Mouse (Mus musculus) layer of hippocampus, adult 8-10 months (tissue): ENCODE measurements at regions not wholly inside any gene's neighbourhood (a gene's known extent, or its start where the extent isn't known, plus 50 kb on each side); places are given as distances from the start of the nearest gene placed in this dataset.

Experiments used
- DNase-seq, 2 experiments: peaks; one replicate each; pipeline ENCODE4 v3.0.0; 2022; ENCODE audit warnings: low spot score in 2 of 2

GRCm38 (mm10) chr16:86812692-86813091 is 541.3 kb upstream of the N6amt1 start:
- DNase-seq = no peak

- no peak for DNase-seq
Measured at GRCm38 (mm10) chr16:86808644-86809324, 545.2 kb upstream of the N6amt1 start.

DNA sequence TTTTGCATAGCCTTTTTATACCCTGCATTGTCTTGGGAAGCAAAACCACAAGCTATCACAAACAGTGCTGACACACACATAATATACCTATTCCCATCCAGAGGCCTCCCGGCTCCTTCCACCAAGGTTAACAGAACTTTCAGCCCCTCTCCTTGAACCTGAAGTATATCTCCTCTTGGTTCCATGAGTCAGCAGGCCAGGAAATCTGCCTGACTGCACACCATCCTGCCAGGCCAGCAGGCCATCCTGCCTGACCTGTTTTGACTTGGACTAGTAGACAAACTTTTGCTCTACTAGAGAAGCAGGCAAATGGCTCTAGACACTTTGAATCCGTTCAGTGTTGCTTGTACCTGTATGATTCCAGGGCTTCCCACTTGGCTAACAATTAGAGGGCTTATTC is 547.6 kb upstream of the N6amt1 start:
- no peak for DNase-seq

GRCm38 (mm10) chr16:86776086-86776485 is 577.9 kb upstream of the N6amt1 start:
- no peak for DNase-seq

- no peak for DNase-seq
Measured at GRCm38 (mm10) chr16:86772586-86772985, 581.4 kb upstream of the N6amt1 start.

DNA sequence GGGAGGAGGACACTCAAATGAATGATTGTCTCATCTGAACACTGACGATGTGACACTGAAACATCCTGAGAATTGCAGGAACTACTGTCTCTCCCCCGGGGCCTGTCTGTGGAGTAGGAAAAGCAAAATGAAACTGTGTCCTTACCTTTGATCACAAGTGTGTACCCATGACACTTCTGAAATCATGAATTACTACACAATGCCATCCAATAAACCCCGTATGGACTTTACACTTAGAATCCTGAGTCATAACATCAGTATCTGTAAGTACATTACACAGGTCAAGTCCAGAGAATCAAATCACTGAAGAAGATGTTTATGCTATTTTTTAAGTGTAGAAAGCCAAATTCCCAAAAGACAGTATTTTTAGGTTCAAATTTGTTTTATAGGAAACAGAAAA is 585.1 kb upstream of the N6amt1 start:
- no peak for DNase-seq

DNA sequence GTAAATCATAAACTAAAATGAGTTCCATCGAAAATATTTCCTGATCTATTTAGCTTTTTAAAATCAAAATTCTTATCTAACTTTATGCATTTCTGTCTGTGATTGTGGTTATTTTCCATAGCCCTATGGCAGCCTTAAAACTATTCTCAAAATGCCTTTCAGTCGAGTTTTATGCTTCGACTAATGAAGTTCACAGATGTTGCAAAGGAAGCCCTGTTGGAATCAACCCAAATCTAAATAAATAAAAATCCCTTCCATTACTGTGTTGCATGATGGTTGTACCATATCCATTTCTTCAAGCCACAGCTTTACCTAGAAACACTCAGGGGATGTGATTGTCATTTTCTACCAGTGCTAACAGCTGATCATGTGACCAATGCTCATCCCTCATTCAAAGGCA is 585.6 kb upstream of the N6amt1 start:
- no peak for DNase-seq

GRCm38 (mm10) chr16:86765974-86766373 is 588.0 kb upstream of the N6amt1 start:
- DNase-seq = no peak

GRCm38 (mm10) chr16:86741236-86741635 is 612.7 kb upstream of the N6amt1 start:
- no peak for DNase-seq

- DNase-seq = no peak
Measured at GRCm38 (mm10) chr16:86718982-86719771, 634.8 kb upstream of the N6amt1 start.

- no peak for DNase-seq
Measured at GRCm38 (mm10) chr16:86718353-86718752, 635.6 kb upstream of the N6amt1 start.

GRCm38 (mm10) chr16:86701700-86702099 is 652.3 kb upstream of the N6amt1 start:
- DNase-seq = no peak

GRCm38 (mm10) chr16:86694497-86694896 is 659.5 kb upstream of the N6amt1 start:
- peak; percentile 21 to 63 for DNase-seq

- DNase-seq = no peak
Measured at GRCm38 (mm10) chr16:86659154-86659553, 694.8 kb upstream of the N6amt1 start.

- DNase-seq = no peak
Measured at GRCm38 (mm10) chr16:86647316-86647715, 706.7 kb upstream of the N6amt1 start.

DNA sequence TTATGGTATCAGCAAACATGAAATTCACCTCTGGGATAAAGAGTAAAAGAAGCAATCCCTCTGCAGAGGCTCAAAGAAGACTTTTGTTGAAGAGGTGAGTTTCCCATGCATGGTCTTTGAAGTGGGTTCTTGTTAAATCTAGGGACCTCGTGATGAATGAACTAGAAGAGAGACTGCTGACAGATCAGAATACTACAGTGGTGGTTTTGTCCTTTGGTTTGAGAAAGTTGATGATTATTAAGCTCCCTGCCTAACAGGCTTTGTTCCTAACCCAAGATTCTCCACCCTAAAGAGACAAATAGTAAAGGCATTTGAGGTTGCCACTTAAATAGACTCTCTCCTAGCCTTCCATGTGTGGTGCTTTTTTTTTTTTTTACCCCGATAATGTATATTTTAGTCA is 707.2 kb upstream of the N6amt1 start:
- DNase-seq = no peak

GRCm38 (mm10) chr16:86645436-86645835 is 708.5 kb upstream of the N6amt1 start:
- no peak for DNase-seq

DNA sequence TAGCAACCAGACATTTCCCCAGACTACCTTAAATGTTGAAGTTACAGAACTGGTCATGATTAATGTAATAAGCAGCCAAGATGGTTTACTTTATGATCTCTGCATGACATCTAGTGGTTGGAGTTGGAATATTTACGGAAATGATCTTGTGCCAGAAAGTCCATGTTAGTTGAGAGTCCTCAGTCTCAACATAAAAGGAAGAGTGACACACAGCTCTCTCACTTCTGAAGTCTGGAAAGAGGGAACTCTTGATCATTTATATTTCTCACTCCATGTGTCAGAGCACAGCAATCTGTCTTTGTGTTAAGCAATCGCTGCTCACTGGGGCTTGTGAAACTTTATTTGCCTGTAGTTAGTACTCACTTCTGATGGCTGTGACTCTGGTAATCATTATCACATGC is 709.1 kb upstream of the N6amt1 start:
- DNase-seq = peak; percentile 20 to 37

DNA sequence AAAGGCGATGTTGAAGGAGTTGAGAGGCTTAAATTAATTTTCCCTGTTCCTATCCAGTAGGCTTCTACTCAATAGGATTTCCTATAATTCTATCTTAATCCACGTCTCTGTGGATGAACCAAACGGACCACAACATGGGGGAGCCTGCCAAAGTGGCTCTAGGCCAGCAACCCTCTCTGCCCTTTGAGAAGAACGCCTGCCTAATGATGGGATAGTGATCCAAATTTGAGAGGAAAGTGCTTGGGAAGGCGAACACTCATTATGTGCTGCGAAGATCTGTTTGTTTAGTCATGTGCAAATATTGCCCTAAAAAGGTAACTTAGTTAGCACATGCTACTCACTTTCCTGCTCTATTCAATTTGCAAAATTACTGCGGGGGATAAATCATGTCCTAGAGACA is 702.5 kb upstream of the Adamts5 start:
- DNase-seq = peak in 1 of 2 experiments; percentile 13

DNA sequence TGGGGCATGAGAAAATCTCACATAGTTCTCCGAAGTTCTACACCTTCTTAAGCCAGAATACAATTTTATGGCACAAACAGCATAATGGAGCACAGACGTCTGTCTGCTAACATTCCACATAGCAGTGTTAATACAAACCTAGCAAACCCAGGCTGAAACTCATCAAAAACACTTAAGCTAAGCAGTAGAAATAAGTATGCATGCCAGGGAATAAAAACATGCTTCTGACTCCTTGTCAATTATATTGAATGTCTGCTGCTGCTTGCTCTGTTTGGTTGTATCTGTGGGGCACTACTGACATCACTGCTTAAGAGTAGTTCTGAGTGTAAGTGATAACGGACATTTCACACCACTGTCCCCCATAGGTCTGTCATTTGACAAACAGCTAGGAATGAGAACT is 693.4 kb upstream of the Adamts5 start:
- no peak for DNase-seq

DNA sequence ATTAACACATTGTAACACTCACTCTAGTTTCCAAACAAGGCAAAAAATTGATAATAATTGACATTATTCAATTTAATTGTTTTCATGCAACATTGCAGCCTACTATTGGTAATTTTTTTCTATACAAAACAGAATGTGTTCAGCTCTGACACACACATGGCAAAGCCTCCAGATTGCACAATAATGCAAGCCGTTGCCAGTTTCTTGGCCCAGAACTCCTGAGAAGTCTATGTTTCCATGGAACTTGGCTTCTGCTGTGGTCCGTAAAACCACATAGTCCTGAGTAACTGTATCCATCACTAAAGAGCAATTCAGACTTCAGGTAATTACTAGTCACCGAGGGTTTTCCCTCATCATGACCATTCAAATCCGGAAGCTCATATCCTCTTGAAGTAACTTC is 684.4 kb upstream of the Adamts5 start:
- DNase-seq = peak in 1 of 2 experiments; percentile 11

DNA sequence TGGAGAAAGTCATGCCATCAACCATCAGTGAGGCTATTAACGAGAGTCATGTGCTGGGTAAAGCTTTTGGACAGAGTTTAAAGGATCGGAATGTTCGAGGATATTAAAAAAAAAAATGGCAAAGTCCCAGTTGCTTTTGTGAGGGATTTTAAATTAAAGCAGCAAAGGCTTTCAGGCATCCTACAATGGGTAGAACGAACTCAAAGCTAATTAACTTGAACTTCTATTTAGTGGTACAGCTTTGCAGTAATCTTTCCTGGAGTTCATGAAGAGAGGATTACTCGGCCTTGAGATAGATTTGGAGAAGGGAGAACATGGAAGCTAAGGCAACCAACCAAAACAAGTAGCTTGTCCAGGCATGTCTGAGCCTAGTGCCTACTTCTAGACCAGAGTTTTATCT is 676.7 kb upstream of the Adamts5 start:
- no peak for DNase-seq

GRCm38 (mm10) chr16:86547465-86548043 is 645.9 kb upstream of the Adamts5 start:
- DNase-seq = no peak
